Mouse (Mus musculus) mature B cell (primary cell): ENCODE results near the gene Actb.

Experiments
- in situ Hi-C: fragments of 300-500 bp; cut with MboI; formaldehyde crosslinking; loops from 2 replicates; pipeline ENCODE4 v1.14.3; 2019

Gene Actb

GRCm38 (mm10) chr5:142922251-142922650, 15.7 kb upstream of the Actb start:
- in situ Hi-C loops = no loop called here

GRCm38 (mm10) chr5:142921074-142921459, 14.5 kb upstream of the Actb start:
- in situ Hi-C loops = no loop called here

GRCm38 (mm10) chr5:142920311-142921073, 13.9 kb upstream of the Actb start:
- in situ Hi-C loops = no loop called here

- in situ Hi-C loops = no loop called here
These were observed 10.8 kb upstream of the Actb start for GRCm38 (mm10) chr5:142917402-142917801.

GRCm38 (mm10) chr5:142916593-142916992, 10.0 kb upstream of the Actb start:
- in situ Hi-C loops = no loop called here

- in situ Hi-C loops = no loop called here
These were observed 8.7 kb upstream of the Actb start for GRCm38 (mm10) chr5:142915231-142915630.

GRCm38 (mm10) chr5:142912739-142913138, 6.2 kb upstream of the Actb start:
- in situ Hi-C loops = no loop called here

GRCm38 (mm10) chr5:142912320-142912719, 5.8 kb upstream of the Actb start:
- in situ Hi-C loops = no loop called here

GRCm38 (mm10) chr5:142911629-142912028, 5.1 kb upstream of the Actb start:
- in situ Hi-C loops = no loop called here

GRCm38 (mm10) chr5:142909576-142910278, 3.2 kb upstream of the Actb start:
- in situ Hi-C loops = no loop called here

- in situ Hi-C loops = no loop called here
These were observed 2.5 kb upstream of the Actb start for GRCm38 (mm10) chr5:142908941-142909575.

- in situ Hi-C loops = no loop called here
These were observed 1.4 kb upstream of the Actb start for GRCm38 (mm10) chr5:142907803-142908559.

- in situ Hi-C loops = no loop called here
These were observed 671 bp upstream of the Actb start for GRCm38 (mm10) chr5:142907048-142907802.

- in situ Hi-C loops = no loop called here
These were observed 626 bp downstream of the Actb start for GRCm38 (mm10) chr5:142905725-142906531.

GRCm38 (mm10) chr5:142905038-142905695, 1.4 kb downstream of the Actb start:
- in situ Hi-C loops = no loop called here

- in situ Hi-C loops = no loop called here
These were observed 2.1 kb downstream of the Actb start for GRCm38 (mm10) chr5:142904208-142905037.

- in situ Hi-C loops = no loop called here
These were observed 2.9 kb downstream of the Actb start for GRCm38 (mm10) chr5:142903470-142904207.
